Mouse (Mus musculus) CH12.LX (cell line): Measurements from ENCODE around the gene Aaed1. TPM values are rescaled to one million over a fixed set of nuclear protein-coding genes. Genes with fewer than 3 reads are reported as not detected.

Experiments used
- DNase-seq: peaks from one replicate; pipeline ENCODE4 v3.0.0-alpha.2; 2013; ENCODE audit errors: extremely low read depth
- H3K27ac ChIP-seq: 2 replicates; pipeline ENCODE4 v1.5.1; 2012; ENCODE audit warnings: low read depth, mild to moderate bottlenecking, control low read depth, moderate library complexity; ENCODE audit not compliant: insufficient read depth
- H3K27me3 ChIP-seq: replicated peaks from 2 replicates; pipeline ENCODE3; 2012; ENCODE audit warnings: inconsistent platforms
- H3K36me3 ChIP-seq, 2 experiments: replicated peaks in 1 of 2; 2 replicates each; pipeline versions ENCODE3 to v1.6.1; 2012; ENCODE audit warnings: inconsistent platforms in 1 of 2, low read length in 1 of 2, mild to moderate bottlenecking in 1 of 2, mixed read lengths in 1 of 2, moderate library complexity in 1 of 2; ENCODE audit not compliant: control insufficient read depth in 1 of 2, insufficient read depth in 1 of 2
- H3K4me1 ChIP-seq, 2 experiments: 2 replicates each; pipeline ENCODE4 v1.6.1; 2012; ENCODE audit warnings: inconsistent platforms in 1 of 2, moderate library complexity in 1 of 2; ENCODE audit not compliant: insufficient read depth in 2 of 2, control insufficient read depth in 1 of 2
- H3K4me2 ChIP-seq: 2 replicates; pipeline ENCODE4 v1.6.1; 2012; ENCODE audit warnings: low read depth, mild to moderate bottlenecking, control low read depth; ENCODE audit not compliant: poor library complexity, insufficient read depth, severe bottlenecking
- H3K4me3 ChIP-seq, 3 experiments: fragments of 150-350 bp in 1 of 3; sonication (generic) in 1 of 3; replicated peaks in 1 of 3; 2 replicates each; pipeline versions ENCODE3 to v1.5.1; 2011 to 2012; ENCODE audit warnings: low read depth in 2 of 3, low read length in 2 of 3, mild to moderate bottlenecking in 2 of 3, moderate library complexity in 2 of 3, control low read depth in 1 of 3, improper control_type of control experiment in 1 of 3, inconsistent platforms in 1 of 3, mixed read lengths in 1 of 3; ENCODE audit not compliant: poor library complexity in 1 of 3
- H3K79me2 ChIP-seq: replicated peaks from 2 replicates; pipeline ENCODE4 v1.6.1; 2012; ENCODE audit warnings: mild to moderate bottlenecking, moderate library complexity; ENCODE audit not compliant: control insufficient read depth, poor library complexity, insufficient read depth, severe bottlenecking; ENCODE audit errors: extremely low read depth
- H3K9ac ChIP-seq: 2 replicates; pipeline ENCODE4 v1.6.1; 2012; ENCODE audit warnings: low read depth, mild to moderate bottlenecking, control low read depth, moderate library complexity; ENCODE audit not compliant: insufficient read depth
- H3K9me3 ChIP-seq: replicated peaks from 2 replicates; pipeline ENCODE3; 2012; ENCODE audit warnings: low read length, inconsistent platforms, mixed read lengths
- BHLHE40 ChIP-seq: IDR thresholded peaks from 2 replicates; pipeline ENCODE4 v1.6.1; 2011; ENCODE audit warnings: mild to moderate bottlenecking, low read depth, low read length, improper control_type of control experiment
- CHD1 ChIP-seq: IDR thresholded peaks from 2 replicates; pipeline ENCODE4 v1.6.1; 2012; ENCODE audit warnings: low read depth, low read length, improper control_type of control experiment, inconsistent platforms
- CHD2 ChIP-seq: IDR thresholded peaks from 2 replicates; pipeline ENCODE4 v1.6.1; 2011; ENCODE audit warnings: low read length, improper control_type of control experiment
- CTCF ChIP-seq, 2 experiments: IDR thresholded peaks in 1 of 2; conservative IDR thresholded peaks in 1 of 2; 2 replicates each; pipeline ENCODE4 v1.5.1; 2011 to 2012; ENCODE audit warnings: low read depth in 2 of 2, low read length in 2 of 2, improper control_type of control experiment in 1 of 2, inconsistent platforms in 1 of 2, mild to moderate bottlenecking in 1 of 2, moderate library complexity in 1 of 2
- E2F4 ChIP-seq: IDR thresholded peaks from 2 replicates; pipeline ENCODE4 v1.6.1; 2011; ENCODE audit warnings: low read depth, low read length, improper control_type of control experiment; ENCODE audit not compliant: insufficient replicate concordance
- ELF1 ChIP-seq: IDR thresholded peaks from 2 replicates; pipeline ENCODE4 v1.6.1; 2014; ENCODE audit warnings: low read depth, mild to moderate bottlenecking, inconsistent platforms, low read length, improper control_type of control experiment
- EP300 ChIP-seq: IDR thresholded peaks from 2 replicates; pipeline ENCODE4 v1.6.1; 2011; ENCODE audit warnings: low read length, improper control_type of control experiment
- ETS1 ChIP-seq: conservative IDR thresholded peaks from 2 replicates; pipeline ENCODE4 v1.6.1; 2012; ENCODE audit warnings: low read depth, mild to moderate bottlenecking, inconsistent platforms, low read length, improper control_type of control experiment, moderate library complexity
- GABPA ChIP-seq: IDR thresholded peaks from 2 replicates; pipeline ENCODE4 v1.6.1; 2012; ENCODE audit warnings: low read depth, low read length, improper control_type of control experiment, inconsistent platforms; ENCODE audit not compliant: insufficient replicate concordance
- HCFC1 ChIP-seq: IDR thresholded peaks from 2 replicates; pipeline ENCODE4 v1.6.1; 2012; ENCODE audit warnings: low read depth, mild to moderate bottlenecking, inconsistent platforms, low read length, improper control_type of control experiment
- IRF4 ChIP-seq: IDR thresholded peaks from 2 replicates; pipeline ENCODE4 v1.6.1; 2014; ENCODE audit warnings: low read depth, mild to moderate bottlenecking, inconsistent platforms, low read length, improper control_type of control experiment
- JUN ChIP-seq: IDR thresholded peaks from 2 replicates; pipeline ENCODE4 v1.6.1; 2011; ENCODE audit warnings: low read depth, mild to moderate bottlenecking, low read length, improper control_type of control experiment, moderate library complexity; ENCODE audit not compliant: insufficient read depth
- JUND ChIP-seq: conservative IDR thresholded peaks from 2 replicates; pipeline ENCODE4 v1.6.1; 2011; ENCODE audit warnings: low read depth, low read length, improper control_type of control experiment
- KAT2A ChIP-seq: IDR thresholded peaks from 2 replicates; pipeline ENCODE4 v1.6.1; 2012; ENCODE audit warnings: low read length, improper control_type of control experiment, inconsistent platforms; ENCODE audit not compliant: insufficient replicate concordance
- MAFK ChIP-seq: IDR thresholded peaks from 2 replicates; pipeline ENCODE4 v1.6.1; 2011; ENCODE audit warnings: low read length, improper control_type of control experiment; ENCODE audit not compliant: insufficient replicate concordance
- MAX ChIP-seq: IDR thresholded peaks from 2 replicates; pipeline ENCODE4 v1.6.1; 2011; ENCODE audit warnings: low read length, improper control_type of control experiment
- MAZ ChIP-seq: IDR thresholded peaks from 2 replicates; pipeline ENCODE4 v1.6.1; 2012; ENCODE audit warnings: low read depth, mild to moderate bottlenecking, inconsistent platforms, low read length, improper control_type of control experiment, moderate library complexity
- MEF2A ChIP-seq: IDR thresholded peaks from 2 replicates; pipeline ENCODE4 v1.6.1; 2014; ENCODE audit warnings: low read depth, mild to moderate bottlenecking, inconsistent platforms, low read length, improper control_type of control experiment, borderline replicate concordance
- MXI1 ChIP-seq: IDR thresholded peaks from 2 replicates; pipeline ENCODE4 v1.6.1; 2011; ENCODE audit warnings: mild to moderate bottlenecking, low read depth, low read length, improper control_type of control experiment
- MYC ChIP-seq: IDR thresholded peaks from 2 replicates; pipeline ENCODE4 v1.6.1; 2011; ENCODE audit warnings: low read depth, mild to moderate bottlenecking, improper control_type of control experiment, low read length
- NELFE ChIP-seq: IDR thresholded peaks from 2 replicates; pipeline ENCODE4 v1.6.1; 2011; ENCODE audit warnings: low read depth, low read length, improper control_type of control experiment
- NRF1 ChIP-seq: IDR thresholded peaks from 2 replicates; pipeline ENCODE4 v1.6.1; 2014; ENCODE audit warnings: low read depth, mild to moderate bottlenecking, inconsistent platforms, low read length, improper control_type of control experiment, moderate library complexity
- PAX5 ChIP-seq: IDR thresholded peaks from 2 replicates; pipeline ENCODE4 v1.6.1; 2012; ENCODE audit warnings: low read length, inconsistent platforms, mixed read lengths
- POLR2A ChIP-seq: IDR thresholded peaks from 2 replicates; pipeline ENCODE4 v1.6.1; 2011; ENCODE audit warnings: low read depth, mild to moderate bottlenecking, improper control_type of control experiment, low read length
- POLR2AphosphoS2 ChIP-seq: IDR thresholded peaks from 2 replicates; pipeline ENCODE4 v1.6.1; 2011; ENCODE audit warnings: low read depth, low read length, improper control_type of control experiment
- RAD21 ChIP-seq: IDR thresholded peaks from 2 replicates; pipeline ENCODE4 v1.6.1; 2011; ENCODE audit warnings: low read depth, mild to moderate bottlenecking, low read length, improper control_type of control experiment, moderate library complexity
- RCOR1 ChIP-seq: conservative IDR thresholded peaks from 2 replicates; pipeline ENCODE4 v1.6.1; 2012; ENCODE audit warnings: low read depth, mild to moderate bottlenecking, inconsistent platforms, low read length, improper control_type of control experiment
- SIN3A ChIP-seq: IDR thresholded peaks from 2 replicates; pipeline ENCODE4 v1.6.1; 2012; ENCODE audit warnings: low read length, improper control_type of control experiment, inconsistent platforms
- SMC3 ChIP-seq: IDR thresholded peaks from 2 replicates; pipeline ENCODE4 v1.6.1; 2011; ENCODE audit warnings: low read depth, low read length, improper control_type of control experiment
- TBP ChIP-seq: conservative IDR thresholded peaks from 2 replicates; pipeline ENCODE4 v1.6.1; 2011; ENCODE audit warnings: low read depth, low read length, improper control_type of control experiment
- TCF12 ChIP-seq: IDR thresholded peaks from 2 replicates; pipeline ENCODE4 v1.6.1; 2014; ENCODE audit warnings: low read depth, mild to moderate bottlenecking, inconsistent platforms, low read length, improper control_type of control experiment
- UBTF ChIP-seq: IDR thresholded peaks from 2 replicates; pipeline ENCODE4 v1.6.1; 2012; ENCODE audit warnings: low read depth, mild to moderate bottlenecking, inconsistent platforms, low read length, improper control_type of control experiment, moderate library complexity
- USF1 ChIP-seq: IDR thresholded peaks from 2 replicates; pipeline ENCODE4 v1.6.1; 2014; ENCODE audit warnings: low read depth, mild to moderate bottlenecking, inconsistent platforms, low read length, improper control_type of control experiment
- USF2 ChIP-seq: conservative IDR thresholded peaks from 2 replicates; pipeline ENCODE4 v1.6.1; 2011; ENCODE audit warnings: low read depth, low read length, improper control_type of control experiment
- ZC3H11A ChIP-seq: IDR thresholded peaks from 2 replicates; pipeline ENCODE4 v1.6.1; 2012; ENCODE audit warnings: low read depth, mild to moderate bottlenecking, inconsistent platforms, low read length, improper control_type of control experiment
- ZKSCAN1 ChIP-seq: IDR thresholded peaks from 2 replicates; pipeline ENCODE4 v1.6.1; 2012; ENCODE audit warnings: low read depth, inconsistent platforms, low read length, improper control_type of control experiment, borderline replicate concordance
- ZNF384 ChIP-seq: IDR thresholded peaks from 2 replicates; pipeline ENCODE4 v1.6.1; 2012; ENCODE audit warnings: low read depth, low read length, improper control_type of control experiment, inconsistent platforms
- dilution Hi-C: fragments of 300-500 bp; cut with MboI; formaldehyde crosslinking; loops from 2 replicates; pipeline ENCODE4 v1.14.3; 2020; ENCODE audit warnings: low sequenced_read_pairs; ENCODE audit not compliant: extremely low pct_unique_long_range_greater_than_20kb, extremely low pct_ligation_motif_present
- in situ Hi-C: fragments of 300-500 bp; cut with MboI; formaldehyde crosslinking; loops from 3 replicates; pipeline ENCODE4 v1.14.3; 2019; ENCODE audit warnings: low sequenced_read_pairs, low pct_ligation_motif_present, low pct_unique_long_range_greater_than_20kb, mixed read lengths
- polyA plus RNA-seq: library from polyadenylated mRNA; unstranded; fragments of >175 nt; gene quantifications from 2 replicates; pipeline ENCODE4 v1.2.1, GENCODE M21; 2012; ENCODE audit warnings: low read depth; ENCODE audit not compliant: insufficient read length
- total RNA-seq, 2 experiments: library from RNA; depleted of rRNA; stranded (reverse); fragments of 300-350 nt in 1 of 2; fragments of >200 nt in 1 of 2; gene quantifications; 2 replicates each; pipeline ENCODE4 v1.2.3; 2012 to 2014

Aaed1 gene
- total and polyA plus RNA-seq, 3 experiments, result 8.2 to 22.1 (median 12.2) TPM

- Histone ChIP-seq H3K27me3 (no peaks in the 10 kb centered on the region), H3K9me3 (no peaks in the 10 kb centered on the region), H3K9ac (peak overlapping the region; percentile 55), H3K79me2 (no peaks in the 10 kb centered on the region), H3K27ac (peak overlapping the region; percentile 54), H3K36me3 (peaks cover 0 to 4% of the 10 kb centered on the region in 2 experiments), H3K4me1 (peaks cover 8 to 57% of the 10 kb centered on the region in 2 experiments; a peak in 3 of 4 replicates), H3K4me3 (peak overlapping the region; percentile 71 to 86 (median 76)), H3K4me2 (peak overlapping the region; percentile 64)
- dilution Hi-C loops (no loop called here), in situ Hi-C loops (loop anchor here (5.0 to 10.0 kb wide), 2 partner anchors 63 to 196 kb away; partner anchors contain the start of gene Aaed1)
- DNase-seq, result peak; percentile 89
- TF ChIP-seq GABPA (no peak), IRF4 (peak; percentile 62; the same call in 1 of the 2 replicates), CHD2 (peak; percentile 43; the same call in 1 of the 2 replicates), NRF1 (no peak), USF2 (no peak), MAFK (no peak), PAX5 (no peak), JUND (no peak), RCOR1 (no peak), KAT2A (0 out of 2 replicates have a peak, but pooled peaks have one; percentile 38), EP300 (peak; percentile 57), TCF12 (peak; percentile 57; the same call in 1 of the 2 replicates), HCFC1 (peak; percentile 33; the same call in 1 of the 2 replicates), MAZ (0 out of 2 replicates have a peak, but pooled peaks have one; percentile 71), BHLHE40 (no peak), RAD21 (peak; percentile 61), ZKSCAN1 (no peak), E2F4 (peak; percentile 62; the same call in 1 of the 2 replicates), USF1 (no peak), POLR2AphosphoS2 (no peak), UBTF (0 out of 2 replicates have a peak, but pooled peaks have one; percentile 30), MAX (peak; percentile 60; the same call in 1 of the 2 replicates), JUN (no peak), TBP (peak; percentile 26; the same call in 1 of the 2 replicates), CTCF (conservative IDR thresholded peaks at IDR 0.05 in 1 of 2, IDR thresholded peaks at IDR 0.05 in 1 of 2; ENCODE audit: low read depth in 2 of 2, low read length in 2 of 2) (peak in 1 of 2 experiments; percentile 91), NELFE (peak; percentile 60; the same call in 1 of the 2 replicates), SMC3 (peak; percentile 75), MEF2A (no peak), MXI1 (peak; percentile 76; the same call in 1 of the 2 replicates), ELF1 (no peak), ZNF384 (0 out of 2 replicates have a peak, but pooled peaks have one; percentile 12), MYC (0 out of 2 replicates have a peak, but pooled peaks have one; percentile 44), ZC3H11A (no peak), SIN3A (no peak; the same call in 1 of the 2 replicates), ETS1 (0 out of 2 replicates have a peak, but pooled peaks have one; percentile 3), CHD1 (peak; percentile 43; the same call in 1 of the 2 replicates), POLR2A (peak; percentile 4; the same call in 1 of the 2 replicates)
These were observed 63.6 kb downstream of the Aaed1 start for GRCm38 (mm10) chr13:64248775-64249524.
